Mouse (Mus musculus) liver, embryonic 14.5 days (tissue): ENCODE data around the gene Cerk.
"Not testable (repeated sequence)": the region's sequence is repeated elsewhere in the genome, so short reads cannot be mapped to it uniquely, and the experiment has no call there.

Experiments used
- CTCF ChIP-seq: IDR thresholded peaks from 2 replicates; pipeline ENCODE4 v1.5.1; 2016; ENCODE audit warnings: antibody characterized with exemption, low read depth, control low read depth
- EP300 ChIP-seq: IDR thresholded peaks from 2 replicates; pipeline ENCODE4 v1.6.1; 2016; ENCODE audit warnings: antibody characterized with exemption, low read depth

- not testable (repeated sequence) for TF ChIP-seq CTCF, EP300
Measured at GRCm38 (mm10) chr15:86181321-86181720, 4.6 kb downstream of the Cerk start.
